Mouse (Mus musculus): ENCODE measurements at regions not wholly inside any gene's neighbourhood (a gene's known extent, or its start where the extent isn't known, plus 50 kb on each side); places are given as distances from the start of the nearest gene placed in this dataset.

DNA sequence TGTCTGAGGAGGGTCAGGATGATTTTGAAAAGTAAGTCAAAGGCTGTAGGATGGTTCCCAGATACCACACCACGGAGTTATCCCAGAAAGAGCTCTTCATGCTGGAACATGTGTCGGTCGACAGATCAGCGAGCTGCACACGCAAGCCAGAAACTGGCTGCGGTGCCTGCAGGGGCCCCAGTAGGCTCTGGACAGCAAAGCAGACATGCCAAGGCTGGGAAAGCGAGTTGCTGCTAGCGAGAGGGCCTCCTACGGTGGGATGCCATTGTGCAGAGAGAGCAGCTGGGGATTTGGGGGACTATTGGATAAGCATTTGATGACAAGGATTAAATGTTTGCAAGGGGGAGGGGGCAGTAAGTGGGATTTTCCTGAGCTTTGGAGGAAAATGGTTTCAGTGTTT lies 145.4 kb upstream of the Cops8 start:
- no peak for TF ChIP-seq CTCF (IDR thresholded peaks at IDR 0.05; ENCODE audit: control insufficient read depth, insufficient read depth, insufficient read length)
- no peak for TF ChIP-seq CEBPB (IDR thresholded peaks at IDR 0.05; ENCODE audit: low read depth)
- TF ChIP-seq USF1 (IDR thresholded peaks at IDR 0.05; ENCODE audit: low read depth) = no peak
- TF ChIP-seq MYOG (IDR thresholded peaks at IDR 0.05; ENCODE audit: control insufficient read depth, extremely low read depth, insufficient read length) = no peak
- no peak for TF ChIP-seq MAX (IDR thresholded peaks at IDR 0.05)
- no peak for TF ChIP-seq FOSL1 (IDR thresholded peaks at IDR 0.05; ENCODE audit: insufficient read depth, low read length, poor library complexity, severe bottlenecking)
- no peak for TF ChIP-seq MYOD1 (IDR thresholded peaks at IDR 0.05; ENCODE audit: control insufficient read depth, insufficient read length, low read depth)
- Histone ChIP-seq H3K79me3 (ENCODE audit: low read depth) (no peaks in the 10 kb centered on the region), H3K79me2 (ENCODE audit: control insufficient read depth, insufficient read depth) (no peaks in the 10 kb centered on the region), H3K4me3 (ENCODE audit: insufficient read depth, poor library complexity, severe bottlenecking) (no peak overlapping the region), H3K27me3 (ENCODE audit: control insufficient read depth, insufficient read depth, insufficient read length) (no peaks in the 10 kb centered on the region), H3K36me3 (ENCODE audit: control insufficient read depth, insufficient read depth) (no peaks in the 10 kb centered on the region), H3ac (ENCODE audit: control insufficient read depth, insufficient read length, low read depth) (no peak overlapping the region)

DNA sequence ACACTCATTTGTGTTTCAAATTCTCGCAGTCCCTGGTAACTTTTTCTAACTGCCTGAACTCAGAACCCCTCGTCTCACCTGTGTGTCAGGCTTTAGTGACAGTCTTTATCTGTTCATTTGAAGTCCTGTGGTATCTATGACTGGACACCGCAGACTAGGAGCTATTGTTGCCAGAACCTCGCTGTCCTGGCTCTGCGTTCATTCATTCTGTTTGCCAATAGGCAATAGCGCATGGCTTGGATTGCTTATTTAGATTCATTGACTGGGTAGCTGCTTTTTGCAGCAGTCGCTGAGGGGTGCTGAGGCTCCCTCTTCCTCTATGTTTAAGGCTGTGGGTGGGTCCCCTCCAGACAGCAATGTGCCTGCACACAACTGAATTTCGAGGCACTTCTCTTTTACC lies 144.6 kb upstream of the Cops8 start:
- no peak for TF ChIP-seq MAX (IDR thresholded peaks at IDR 0.05)
- no peak for TF ChIP-seq MYOD1 (IDR thresholded peaks at IDR 0.05; ENCODE audit: control insufficient read depth, insufficient read length, low read depth)
- no peak for TF ChIP-seq MYOG (IDR thresholded peaks at IDR 0.05; ENCODE audit: control insufficient read depth, extremely low read depth, insufficient read length)
- TF ChIP-seq FOSL1 (IDR thresholded peaks at IDR 0.05; ENCODE audit: insufficient read depth, low read length, poor library complexity, severe bottlenecking) = no peak

DNA sequence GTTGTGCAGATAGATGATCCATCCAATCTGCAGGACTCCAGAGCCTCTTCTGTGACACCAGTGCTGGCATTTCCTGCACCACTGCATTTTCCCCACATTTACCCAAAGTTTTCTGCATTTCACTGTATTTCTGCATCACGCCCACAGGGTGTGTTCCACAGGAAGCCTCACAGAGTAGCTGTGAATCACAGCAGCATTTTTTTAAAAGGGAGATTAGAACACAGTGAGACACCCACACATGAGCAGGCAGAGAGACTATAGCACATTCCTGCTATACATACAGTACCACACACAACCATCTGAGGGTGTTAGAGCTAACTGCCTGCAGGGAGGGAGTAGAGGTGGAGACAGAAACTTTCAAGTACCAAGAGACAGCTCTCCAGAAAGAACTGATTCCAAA lies 141.1 kb upstream of the Cops8 start:
- Histone ChIP-seq H3K4me3 (ENCODE audit: insufficient read depth, poor library complexity, severe bottlenecking) (no peak overlapping the region), H3ac (ENCODE audit: control insufficient read depth, insufficient read length, low read depth) (no peak overlapping the region), H3K36me3 (ENCODE audit: control insufficient read depth, insufficient read depth) (no peaks in the 10 kb centered on the region), H3K79me2 (ENCODE audit: control insufficient read depth, insufficient read depth) (no peaks in the 10 kb centered on the region), H3K79me3 (ENCODE audit: low read depth) (no peaks in the 10 kb centered on the region), H3K27me3 (ENCODE audit: control insufficient read depth, insufficient read depth, insufficient read length) (no peaks in the 10 kb centered on the region)
- TF ChIP-seq MYOD1 (IDR thresholded peaks at IDR 0.05; ENCODE audit: control insufficient read depth, insufficient read length, low read depth) (no peak), CEBPB (IDR thresholded peaks at IDR 0.05; ENCODE audit: low read depth) (no peak), MYOG (IDR thresholded peaks at IDR 0.05; ENCODE audit: control insufficient read depth, extremely low read depth, insufficient read length) (no peak), MAX (IDR thresholded peaks at IDR 0.05) (no peak), CTCF (IDR thresholded peaks at IDR 0.05; ENCODE audit: control insufficient read depth, insufficient read depth, insufficient read length) (no peak), USF1 (IDR thresholded peaks at IDR 0.05; ENCODE audit: low read depth) (no peak), FOSL1 (IDR thresholded peaks at IDR 0.05; ENCODE audit: insufficient read depth, low read length, poor library complexity, severe bottlenecking) (no peak)

More for the DNA sequence above, 144.6 kb upstream of the Cops8 start:
- Histone ChIP-seq H3K79me3 (ENCODE audit: low read depth) (no peaks in the 10 kb centered on the region), H3K4me3 (ENCODE audit: insufficient read depth, poor library complexity, severe bottlenecking) (no peak overlapping the region), H3K27me3 (ENCODE audit: control insufficient read depth, insufficient read depth, insufficient read length) (no peaks in the 10 kb centered on the region), H3K36me3 (ENCODE audit: control insufficient read depth, insufficient read depth) (no peaks in the 10 kb centered on the region), H3K79me2 (ENCODE audit: control insufficient read depth, insufficient read depth) (no peaks in the 10 kb centered on the region), H3ac (ENCODE audit: control insufficient read depth, insufficient read length, low read depth) (no peak overlapping the region)

DNA sequence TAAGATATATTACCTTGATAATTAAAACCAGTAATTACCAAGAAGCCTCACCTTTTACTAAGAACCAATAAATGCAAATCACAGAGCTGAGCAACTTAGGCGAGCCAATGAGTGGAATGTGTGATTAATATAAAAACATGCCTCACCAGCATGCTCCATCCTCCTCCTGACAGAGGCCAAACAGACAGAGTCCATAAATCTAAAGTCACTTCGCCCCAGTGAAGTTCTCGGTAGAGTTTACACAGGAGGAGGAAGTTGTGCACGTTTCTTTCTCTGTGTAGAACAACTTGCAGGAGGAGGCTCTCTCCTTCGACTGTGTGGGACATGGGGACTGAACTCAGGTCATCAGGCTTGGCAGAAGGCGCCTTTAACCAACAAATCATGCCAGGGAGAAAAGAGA lies 139.5 kb upstream of the Cops8 start:
- Histone ChIP-seq H3ac (ENCODE audit: control insufficient read depth, insufficient read length, low read depth) (no peak overlapping the region), H3K36me3 (ENCODE audit: control insufficient read depth, insufficient read depth) (no peaks in the 10 kb centered on the region), H3K79me2 (ENCODE audit: control insufficient read depth, insufficient read depth) (no peaks in the 10 kb centered on the region), H3K4me3 (ENCODE audit: insufficient read depth, poor library complexity, severe bottlenecking) (no peak overlapping the region), H3K27me3 (ENCODE audit: control insufficient read depth, insufficient read depth, insufficient read length) (no peaks in the 10 kb centered on the region), H3K79me3 (ENCODE audit: low read depth) (no peaks in the 10 kb centered on the region)
- TF ChIP-seq CEBPB (IDR thresholded peaks at IDR 0.05; ENCODE audit: low read depth) = no peak
- no peak for TF ChIP-seq MAX (IDR thresholded peaks at IDR 0.05)
- no peak for TF ChIP-seq FOSL1 (IDR thresholded peaks at IDR 0.05; ENCODE audit: insufficient read depth, low read length, poor library complexity, severe bottlenecking)
- TF ChIP-seq MYOD1 (IDR thresholded peaks at IDR 0.05; ENCODE audit: control insufficient read depth, insufficient read length, low read depth) = no peak
- no peak for TF ChIP-seq MYOG (IDR thresholded peaks at IDR 0.05; ENCODE audit: control insufficient read depth, extremely low read depth, insufficient read length)
- TF ChIP-seq CTCF (IDR thresholded peaks at IDR 0.05; ENCODE audit: control insufficient read depth, insufficient read depth, insufficient read length) = no peak
- no peak for TF ChIP-seq USF1 (IDR thresholded peaks at IDR 0.05; ENCODE audit: low read depth)

DNA sequence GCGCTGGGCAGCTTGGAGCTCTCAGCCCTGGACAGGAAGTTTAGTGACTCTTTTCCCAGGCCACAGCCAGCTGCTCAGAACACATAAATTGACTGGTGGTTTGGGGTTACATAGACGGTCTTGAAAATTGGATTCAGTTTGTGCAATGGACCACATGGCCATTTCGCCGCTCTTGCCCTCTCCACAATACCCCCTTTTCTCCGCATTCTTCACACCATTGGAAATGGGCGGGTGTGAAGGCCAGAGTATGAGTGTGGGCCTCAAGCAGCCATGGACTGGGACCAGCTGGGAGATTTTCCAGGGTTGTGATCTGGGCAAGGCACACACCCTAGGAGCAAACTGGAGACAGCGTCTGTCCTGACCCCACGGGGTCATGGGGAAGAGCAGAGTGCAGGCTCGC lies 135.1 kb upstream of the Cops8 start:
- TF ChIP-seq MYOD1 (IDR thresholded peaks at IDR 0.05; ENCODE audit: control insufficient read depth, insufficient read length, low read depth) = no peak
- H3K27me3 ChIP-seq (ENCODE audit: control insufficient read depth, insufficient read depth, insufficient read length) = no peaks in the 10 kb centered on the region
- no peak overlapping the region for H3K4me3 ChIP-seq (ENCODE audit: insufficient read depth, poor library complexity, severe bottlenecking)
- H3ac ChIP-seq (ENCODE audit: control insufficient read depth, insufficient read length, low read depth) = no peak overlapping the region
- no peaks in the 10 kb centered on the region for H3K79me2 ChIP-seq (ENCODE audit: control insufficient read depth, insufficient read depth)
- H3K79me3 ChIP-seq (ENCODE audit: low read depth) = no peaks in the 10 kb centered on the region
- H3K36me3 ChIP-seq (ENCODE audit: control insufficient read depth, insufficient read depth) = no peaks in the 10 kb centered on the region

DNA sequence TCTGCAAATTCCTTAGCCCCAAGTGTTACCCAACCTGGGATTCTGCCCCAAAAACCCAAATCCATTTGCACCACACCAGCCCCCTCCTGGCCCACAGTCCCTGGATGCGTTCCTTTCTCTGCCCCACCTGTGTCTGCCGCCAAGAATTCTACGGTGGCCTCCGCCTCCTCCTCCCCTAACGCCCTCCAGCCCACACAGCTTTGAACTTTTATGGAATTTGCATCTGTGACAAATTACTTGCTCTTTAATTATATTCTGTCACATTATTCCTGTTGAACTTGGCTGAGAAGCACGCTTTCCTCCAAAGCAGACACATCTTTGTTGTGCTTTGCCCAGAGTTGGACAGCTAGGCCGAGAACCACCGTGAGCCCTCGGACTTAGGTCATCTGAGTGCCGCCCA lies 131.8 kb upstream of the Cops8 start:
- H3K4me3 ChIP-seq (ENCODE audit: insufficient read depth, poor library complexity, severe bottlenecking) = no peak overlapping the region
- TF ChIP-seq CTCF (IDR thresholded peaks at IDR 0.05; ENCODE audit: control insufficient read depth, insufficient read depth, insufficient read length) (no peak), MAX (IDR thresholded peaks at IDR 0.05) (no peak), MYOD1 (IDR thresholded peaks at IDR 0.05; ENCODE audit: control insufficient read depth, insufficient read length, low read depth) (no peak), FOSL1 (IDR thresholded peaks at IDR 0.05; ENCODE audit: insufficient read depth, low read length, poor library complexity, severe bottlenecking) (no peak), CEBPB (IDR thresholded peaks at IDR 0.05; ENCODE audit: low read depth) (no peak), MYOG (IDR thresholded peaks at IDR 0.05; ENCODE audit: control insufficient read depth, extremely low read depth, insufficient read length) (no peak), USF1 (IDR thresholded peaks at IDR 0.05; ENCODE audit: low read depth) (no peak)

More for the DNA sequence above, 131.8 kb upstream of the Cops8 start:
- Histone ChIP-seq H3K36me3 (ENCODE audit: control insufficient read depth, insufficient read depth) (no peaks in the 10 kb centered on the region), H3K27me3 (ENCODE audit: control insufficient read depth, insufficient read depth, insufficient read length) (no peaks in the 10 kb centered on the region), H3ac (ENCODE audit: control insufficient read depth, insufficient read length, low read depth) (no peak overlapping the region), H3K79me2 (ENCODE audit: control insufficient read depth, insufficient read depth) (no peaks in the 10 kb centered on the region), H3K79me3 (ENCODE audit: low read depth) (no peaks in the 10 kb centered on the region)
